Mouse (Mus musculus) small intestine, adult 2 months (tissue): ENCODE results near the gene Mrpl9. TPM values are rescaled to one million over a fixed set of nuclear protein-coding genes. Genes with fewer than 3 reads are reported as not detected.
A peak's percentile ranks its signal among the peaks of the same experiment; 100 is the strongest.

Experiments
- H3K27ac ChIP-seq: fragments of 200-500 bp; 2 replicates; pipeline ENCODE4 v1.5.1; 2012; ENCODE audit warnings: low read depth, low read length, control low read depth, inconsistent platforms; ENCODE audit not compliant: insufficient read depth
- H3K27me3 ChIP-seq: fragments of 200-500 bp; 2 replicates; pipeline ENCODE4 v1.6.1; 2012; ENCODE audit warnings: mild to moderate bottlenecking, moderate library complexity, low read length, inconsistent platforms; ENCODE audit not compliant: control insufficient read depth, insufficient read depth
- H3K36me3 ChIP-seq: fragments of 200-500 bp; 2 replicates; pipeline ENCODE4 v1.6.1; 2012; ENCODE audit warnings: mild to moderate bottlenecking, low read length, control low read depth, inconsistent platforms; ENCODE audit not compliant: control insufficient read depth, insufficient read depth
- H3K4me1 ChIP-seq: fragments of 200-500 bp; 2 replicates; pipeline ENCODE4 v1.6.1; 2012; ENCODE audit warnings: low read length, inconsistent platforms, mixed read lengths; ENCODE audit not compliant: control insufficient read depth, insufficient read depth, insufficient read length
- H3K4me3 ChIP-seq: fragments of 200-500 bp; 2 replicates; pipeline ENCODE4 v1.5.1; 2012; ENCODE audit warnings: low read depth, mild to moderate bottlenecking, control low read depth, inconsistent platforms, low read length, moderate library complexity
- CTCF ChIP-seq: fragments of 200-500 bp; IDR thresholded peaks from 2 replicates; pipeline ENCODE4 v1.5.1; 2012; ENCODE audit warnings: low read depth, mild to moderate bottlenecking, control low read depth, inconsistent platforms, low read length, moderate library complexity, mixed read lengths; ENCODE audit not compliant: insufficient replicate concordance, insufficient read length; ENCODE audit errors: extremely low read depth
- POLR2A ChIP-seq: fragments of 200-500 bp; IDR thresholded peaks from 2 replicates; pipeline ENCODE4 v1.6.1; 2012; ENCODE audit warnings: low read depth, mild to moderate bottlenecking, control low read depth, inconsistent platforms, low read length, moderate library complexity
- WGBS: fragments of 180-500 bp; shearing (Covaris S2); methylation state at CpG from one replicate; pipeline ENCODE4 v1.1.7; 2018; 5-methylcytosine and 5-hydroxymethylcytosine counted together
- polyA plus RNA-seq: library from polyadenylated mRNA; depleted of rRNA; stranded (reverse); fragments of >200 nt; gene quantifications from 2 replicates; pipeline ENCODE4 v1.2.3, GENCODE M21; 2012; rRNA removed

Gene Mrpl9
- 17.3 and 20.6 TPM in 2 replicates for polyA plus RNA-seq

DNA sequence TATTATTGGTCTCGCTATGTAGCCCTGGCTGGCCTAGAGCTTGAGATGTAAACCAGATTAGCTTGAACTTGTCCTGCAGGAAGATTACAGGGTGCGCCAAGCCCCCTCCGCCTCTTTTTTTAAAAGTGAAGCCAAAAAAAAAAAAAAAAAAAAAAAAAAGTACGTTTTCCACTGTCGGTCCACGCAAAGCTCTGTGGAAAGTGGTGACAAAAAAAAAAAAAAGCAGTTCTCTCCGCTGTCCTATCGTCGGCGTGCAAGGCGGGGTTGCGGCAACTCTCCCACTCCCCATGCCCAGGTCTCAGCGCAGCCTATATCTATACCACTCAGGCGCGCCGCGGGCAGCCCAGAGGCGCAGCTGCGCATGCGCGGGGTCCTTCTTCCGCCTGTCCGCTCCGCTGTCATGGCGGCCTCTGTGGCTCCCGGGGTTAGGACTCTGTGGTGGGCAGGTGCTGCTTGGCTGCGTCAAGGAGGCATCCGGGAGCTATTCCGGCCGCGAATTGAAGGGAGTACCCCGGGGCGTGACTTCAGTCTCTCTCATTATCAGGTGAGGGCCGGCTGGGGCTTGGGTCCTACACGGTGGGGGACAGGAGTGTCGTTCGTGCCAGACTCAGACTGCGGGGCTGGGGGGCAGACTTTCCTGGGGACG is at the start of gene Mrpl9:
TSS of gene Mrpl9 (plus strand) at position 368 of the 646 bp plus-strand sequence.
- Histone ChIP-seq H3K27ac (no peak within 1 kb of the TSS), H3K36me3 (peaks cover 23% of the 10 kb centered on the region), H3K4me3 (peak within 1 kb of the TSS; percentile 79), H3K4me1 (peaks cover 3% of the 10 kb centered on the region; the same call in 1 of the 2 replicates), H3K27me3 (no peaks in the 10 kb centered on the region)
- TF ChIP-seq CTCF (peak; percentile 18; the same call in 1 of the 2 replicates), POLR2A (peak; percentile 81)
- under 1% methylated on average over 39 of the region's 39 CpGs for WGBS

- H3K4me3 ChIP-seq: no peak overlapping the region
- WGBS: 91% methylated on average over 1 of the region's 1 CpGs
Measured at GRCm38 (mm10) chr3:94396336-94396735, 46.8 kb upstream of the Mrpl9 start.

GRCm38 (mm10) chr3:94396851-94397250 is 46.3 kb upstream of the Mrpl9 start:
- no peak for TF ChIP-seq POLR2A
- TF ChIP-seq CTCF: no peak
- H3K27me3 ChIP-seq: peaks cover 8% of the 10 kb centered on the region; the same call in 1 of the 2 replicates
- no peak overlapping the region for H3K27ac ChIP-seq
- WGBS: 71% methylated on average over 4 of the region's 4 CpGs
- peaks cover 15% of the 10 kb centered on the region for H3K36me3 ChIP-seq
- no peaks in the 10 kb centered on the region for H3K4me1 ChIP-seq
- H3K4me3 ChIP-seq: no peak overlapping the region

More at GRCm38 (mm10) chr3:94396336-94396735, 46.8 kb upstream of the Mrpl9 start:
- Histone ChIP-seq H3K36me3 (peaks cover 18% of the 10 kb centered on the region), H3K4me1 (no peaks in the 10 kb centered on the region), H3K27ac (no peak overlapping the region), H3K27me3 (peaks cover 8% of the 10 kb centered on the region; the same call in 1 of the 2 replicates)
- no peak for TF ChIP-seq CTCF
- no peak for TF ChIP-seq POLR2A

- Histone ChIP-seq H3K4me3 (no peak within 1 kb of the TSS), H3K27ac (no peak within 1 kb of the TSS), H3K27me3 (peaks cover 8% of the 10 kb centered on the region; the same call in 1 of the 2 replicates), H3K36me3 (peaks cover 7% of the 10 kb centered on the region), H3K4me1 (no peaks in the 10 kb centered on the region)
- WGBS: 78% methylated on average over 6 of the region's 6 CpGs
- TF ChIP-seq POLR2A: no peak
- TF ChIP-seq CTCF: no peak
Measured at GRCm38 (mm10) chr3:94398217-94398616, 44.9 kb upstream of the Mrpl9 start, which contains the start of gene Lingo4. TSS of gene Lingo4 (plus strand) at chr3:94398517.

- Histone ChIP-seq H3K27me3 (peaks cover 8% of the 10 kb centered on the region; the same call in 1 of the 2 replicates), H3K27ac (no peak overlapping the region), H3K4me3 (no peak overlapping the region), H3K4me1 (no peaks in the 10 kb centered on the region), H3K36me3 (peaks cover 3% of the 10 kb centered on the region; the same call in 1 of the 2 replicates)
- WGBS: 8% methylated on average over 20 of the region's 20 CpGs
- TF ChIP-seq POLR2A (no peak), CTCF (no peak)
Measured at GRCm38 (mm10) chr3:94398943-94399481, 44.1 kb upstream of the Mrpl9 start.

GRCm38 (mm10) chr3:94399663-94400310 is 43.3 kb upstream of the Mrpl9 start:
- TF ChIP-seq POLR2A (no peak), CTCF (no peak)
- H3K27ac ChIP-seq: no peak overlapping the region
- no peak overlapping the region for H3K4me3 ChIP-seq
- H3K4me1 ChIP-seq: no peaks in the 10 kb centered on the region
- peaks cover 8% of the 10 kb centered on the region; the same call in 1 of the 2 replicates for H3K27me3 ChIP-seq
- 52% methylated on average over 5 of the region's 5 CpGs for WGBS
- H3K36me3 ChIP-seq: peaks cover 3% of the 10 kb centered on the region; the same call in 1 of the 2 replicates

GRCm38 (mm10) chr3:94402451-94402850 is 40.7 kb upstream of the Mrpl9 start:
- Histone ChIP-seq H3K4me3 (no peak overlapping the region), H3K36me3 (no peaks in the 10 kb centered on the region), H3K27ac (no peak overlapping the region), H3K27me3 (peaks cover 8% of the 10 kb centered on the region; the same call in 1 of the 2 replicates), H3K4me1 (no peaks in the 10 kb centered on the region)
- TF ChIP-seq POLR2A (no peak), CTCF (no peak)
- WGBS: 59% methylated on average over 8 of the region's 8 CpGs
